ENCODE assay signal across 10 mouse cellular contexts in the genomic region with DNA sequence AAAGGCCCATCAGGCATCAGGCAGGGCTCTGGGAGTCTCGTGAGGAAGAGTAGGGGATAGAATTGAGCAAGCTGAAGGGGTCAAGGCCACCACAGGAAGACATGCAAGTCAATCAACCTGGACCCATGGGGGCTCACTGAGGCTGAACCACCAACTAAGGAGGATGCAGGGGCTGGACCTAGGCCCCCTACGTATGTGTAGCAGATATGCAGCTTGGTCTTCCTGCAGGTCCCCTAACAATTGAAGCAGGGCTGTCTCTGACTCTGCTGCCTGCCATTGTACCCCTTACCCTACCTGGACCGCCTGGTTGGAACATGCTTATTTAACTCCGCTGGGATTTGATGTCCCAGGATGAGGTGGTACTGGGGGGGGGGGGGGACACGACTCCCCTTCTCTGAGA. TPM values are rescaled to one million over a fixed set of nuclear protein-coding genes. Genes with fewer than 3 reads are reported as not detected.
DNase-seq lines count a peak whose midpoint lies in the region; ATAC-seq lines count a peak whose summit lies in the region.
"Had no signal": no experiment of that assay in that cellular context is flagged by ENCODE, and none has a peak within 500 bp of the region (broad histone marks: within the 10 kb centered on the region; RNA-seq: fewer than 3 reads in every experiment).

No protein-coding gene starts in this region.

- H3K4me1 ChIP-seq in lung, embryonic 16.5 days (replicated peaks; ENCODE audit: control insufficient read depth, insufficient read depth, low read length) = peaks cover 11% of the 10 kb centered on the region
- H3K4me1 ChIP-seq in embryonic facial prominence, embryonic 10.5 days = peaks cover 19% of the 10 kb centered on the region
- H3K4me1 ChIP-seq in intestine, embryonic 14.5 days (replicated peaks; ENCODE audit: control insufficient read depth, insufficient read depth, low read length) = peaks cover 6% of the 10 kb centered on the region
- H3K4me1 ChIP-seq in neural tube, embryonic 13.5 days (replicated peaks) = peaks cover 16% of the 10 kb centered on the region

- 3% methylated on average over 4 of the region's 5 CpGs for WGBS in lung, embryonic 16.5 days
- WGBS in embryonic facial prominence, embryonic 10.5 days = 12% methylated on average over 4 of the region's 5 CpGs
- WGBS in intestine, embryonic 14.5 days = 9% methylated on average over 4 of the region's 5 CpGs
- WGBS in neural tube, embryonic 13.5 days = 14% methylated on average over 4 of the region's 5 CpGs

- H3K27ac ChIP-seq in lung, embryonic 16.5 days (ENCODE audit: low read length) = no peak overlapping the region
- peak overlapping the region; percentile 89 for H3K27ac ChIP-seq in embryonic facial prominence, embryonic 10.5 days (replicated peaks)
- peak overlapping the region; percentile 67; the same call in 1 of the 2 replicates for H3K27ac ChIP-seq in intestine, embryonic 14.5 days (ENCODE audit: low read depth)
- H3K27ac ChIP-seq in neural tube, embryonic 13.5 days (replicated peaks) = no peak overlapping the region

- H3K9me3 ChIP-seq in lung, embryonic 16.5 days (ENCODE audit: control insufficient read depth, low read length) = no peaks in the 10 kb centered on the region
- H3K9me3 ChIP-seq in embryonic facial prominence, embryonic 10.5 days = no peaks in the 10 kb centered on the region
- no peaks in the 10 kb centered on the region for H3K9me3 ChIP-seq in intestine, embryonic 14.5 days (ENCODE audit: control insufficient read depth, low read length)
- H3K9me3 ChIP-seq in neural tube, embryonic 13.5 days = no peaks in the 10 kb centered on the region

- peak overlapping the region; percentile 78 for H3K4me2 ChIP-seq in lung, embryonic 16.5 days (ENCODE audit: low read depth, low read length)
- H3K4me2 ChIP-seq in intestine, embryonic 14.5 days (ENCODE audit: low read length) = peak overlapping the region; percentile 94
- peak overlapping the region; percentile 67 for H3K4me2 ChIP-seq in neural tube, embryonic 13.5 days

- ATAC-seq in lung, embryonic 16.5 days (ENCODE audit: low read depth) = no peak
- ATAC-seq in intestine, embryonic 14.5 days (replicated peaks; ENCODE audit: low FRiP score, low TSS enrichment, low read depth) = 0 out of 2 replicates have a peak, but pooled peaks have one; percentile 13
- peak; percentile 37; the same call in 1 of the 2 replicates for ATAC-seq in neural tube, embryonic 13.5 days (ENCODE audit: low read depth)

- H3K9ac ChIP-seq in lung, embryonic 16.5 days (ENCODE audit: low read length) = peak overlapping the region; percentile 88
- H3K9ac ChIP-seq in intestine, embryonic 14.5 days (ENCODE audit: low read length) = peak overlapping the region; percentile 67
- H3K9ac ChIP-seq in neural tube, embryonic 13.5 days = peak overlapping the region; percentile 78

- H3K4me3 ChIP-seq in lung, embryonic 16.5 days (ENCODE audit: low read length) = peak overlapping the region; percentile 89
- peak overlapping the region; percentile 76 for H3K4me3 ChIP-seq in embryonic facial prominence, embryonic 10.5 days
- peak overlapping the region; percentile 87 for H3K4me3 ChIP-seq in intestine, embryonic 14.5 days (ENCODE audit: low read depth, low read length)
- H3K4me3 ChIP-seq in neural tube, embryonic 13.5 days = peak overlapping the region; percentile 74

- no peak for DNase-seq in lung, postnatal 14 days
- peak; percentile 13 for DNase-seq in embryonic facial prominence, embryonic 10.5 days (ENCODE audit: low spot score)
- no peak for DNase-seq in intestine, embryonic 14.5 days (ENCODE audit: low spot score)
- no peak for DNase-seq in cerebellum, adult 18-20 months
- DNase-seq in layer of hippocampus, adult 9-11 months = no peak
- DNase-seq in urinary bladder, adult 18-20 months (ENCODE audit: low spot score in 2 of 2) = no peak
- DNase-seq: cerebellum, postnatal 14 days; lung, postnatal 4 days had no signal

- H3K36me3 ChIP-seq in lung, embryonic 16.5 days (ENCODE audit: control insufficient read depth, insufficient read depth, low read length) = peaks cover 16% of the 10 kb centered on the region
- peaks cover 36% of the 10 kb centered on the region for H3K36me3 ChIP-seq in embryonic facial prominence, embryonic 10.5 days (replicated peaks)
- peaks cover 22% of the 10 kb centered on the region for H3K36me3 ChIP-seq in intestine, embryonic 14.5 days (ENCODE audit: control insufficient read depth, insufficient read depth, low read length)
- H3K36me3 ChIP-seq in neural tube, embryonic 13.5 days = peaks cover 8% of the 10 kb centered on the region; the same call in 1 of the 2 replicates

- no peaks in the 10 kb centered on the region for H3K27me3 ChIP-seq in lung, embryonic 16.5 days (ENCODE audit: control insufficient read depth, insufficient read depth, low read depth, low read length)
- H3K27me3 ChIP-seq in embryonic facial prominence, embryonic 10.5 days (replicated peaks; ENCODE audit: low read depth, poor library complexity, severe bottlenecking) = no peaks in the 10 kb centered on the region
- H3K27me3 ChIP-seq in intestine, embryonic 14.5 days (replicated peaks; ENCODE audit: control insufficient read depth, insufficient read depth, low read length) = no peaks in the 10 kb centered on the region
- no peaks in the 10 kb centered on the region for H3K27me3 ChIP-seq in neural tube, embryonic 13.5 days

RNA-seq across cellular contexts. Expression of a gene that starts 0.8 kb away (rescaled TPM):
- polyA plus RNA-seq in lung, embryonic 16.5 days (2015; fragmentation: Nextera tagmentation; extraction: Ambion mirVana) = 21.2 and 22.4 TPM in 2 replicates
- polyA plus RNA-seq in embryonic facial prominence, embryonic 10.5 days (2016; fragmentation: Nextera tagmentation; extraction: Ambion mirVana) = 32.2 and 33.3 TPM in 2 replicates
- polyA plus RNA-seq in intestine, embryonic 14.5 days (2014; fragmentation: Nextera tagmentation; extraction: Ambion mirVana) = 23.4 and 23.5 TPM in 2 replicates
- 3.5 and 5.7 TPM in 2 replicates for polyA plus RNA-seq in neural tube, embryonic 13.5 days (2015; fragmentation: Nextera tagmentation; extraction: Ambion mirVana)

RNA-seq across cellular contexts. Expression of a gene that starts 49.0 kb away (rescaled TPM):
- polyA plus RNA-seq in lung, embryonic 16.5 days (2015; fragmentation: Nextera tagmentation; extraction: Ambion mirVana) = 1.9 and 2.0 TPM in 2 replicates
- 0.59 TPM in 2 replicates for polyA plus RNA-seq in embryonic facial prominence, embryonic 10.5 days (2016; fragmentation: Nextera tagmentation; extraction: Ambion mirVana)
- polyA plus RNA-seq in intestine, embryonic 14.5 days (2014; fragmentation: Nextera tagmentation; extraction: Ambion mirVana) = 1.4 and 1.5 TPM in 2 replicates
- polyA plus RNA-seq in neural tube, embryonic 13.5 days (2015; fragmentation: Nextera tagmentation; extraction: Ambion mirVana) = 0.80 and 0.98 TPM in 2 replicates

Comparison
In these comparisons a context has a peak if more than half of its experiments do, and no peak if none do; other contexts are left out.
1. H3K27ac ChIP-seq: peak in embryonic facial prominence, embryonic 10.5 days (single experiment) and intestine, embryonic 14.5 days (single experiment); none in lung, embryonic 16.5 days (single experiment) and neural tube, embryonic 13.5 days (single experiment).
2. Peak in every context shown above with its lines, with median percentiles within 50 percentile points of each other: H3K4me2 ChIP-seq, H3K4me3 ChIP-seq and H3K9ac ChIP-seq.